Mouse (Mus musculus) A20 (cell line): ENCODE results near the gene Rad18.

Source experiments
- DNase-seq: peaks from one replicate; pipeline ENCODE4 v3.0.0-alpha.2; 2011; ENCODE audit warnings: low read depth, low spot score

Rad18 gene

GRCm38 (mm10) chr6:112684065-112684464 is 12.4 kb downstream of the Rad18 start:
- no peak for DNase-seq

- DNase-seq: no peak
These were observed 64.4 kb downstream of the Rad18 start for GRCm38 (mm10) chr6:112632071-112632470.

DNA sequence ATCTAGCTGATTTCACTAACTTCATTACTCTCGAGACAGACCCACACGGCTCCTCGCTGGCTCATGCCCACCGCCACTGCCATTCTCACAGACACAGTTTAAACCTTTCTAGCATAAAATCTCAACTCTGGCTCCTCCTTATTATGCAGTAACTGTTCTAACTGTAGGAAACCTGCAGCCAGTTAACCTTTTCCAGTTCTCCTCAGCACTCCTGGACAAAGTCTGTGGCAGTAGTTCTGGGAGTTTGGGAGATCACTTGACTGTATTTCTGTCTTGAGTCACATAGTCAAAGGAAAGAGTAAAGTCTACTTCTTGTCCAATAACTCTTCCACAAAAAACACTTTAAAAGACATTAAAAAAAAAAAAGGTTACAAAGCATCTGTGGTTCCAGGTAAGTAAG is 66.2 kb downstream of the Rad18 start:
- DNase-seq: no peak

DNA sequence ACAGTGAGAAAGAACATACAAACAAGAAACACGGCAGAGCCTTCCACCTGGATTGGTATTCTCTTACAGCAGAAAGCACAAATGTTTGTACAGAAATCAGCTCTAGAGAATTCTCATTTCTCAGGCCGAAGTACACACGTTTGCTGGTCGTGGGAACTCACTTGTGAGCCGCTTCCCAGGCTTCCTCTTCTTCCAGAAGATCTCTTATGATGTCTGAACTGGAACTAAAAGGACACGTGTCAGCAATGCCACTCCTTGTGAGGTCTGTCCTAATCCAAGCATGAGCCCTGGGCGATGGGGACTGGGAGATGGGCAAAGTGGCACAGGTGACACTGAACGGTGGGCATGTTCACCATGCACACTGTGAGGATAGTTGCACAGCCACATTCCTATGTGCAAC is 68.2 kb downstream of the Rad18 start:
- no peak for DNase-seq

GRCm38 (mm10) chr6:112622321-112622720 is 74.2 kb downstream of the Rad18 start:
- DNase-seq: no peak

GRCm38 (mm10) chr6:112620027-112620426 is 76.5 kb downstream of the Rad18 start:
- no peak for DNase-seq

DNA sequence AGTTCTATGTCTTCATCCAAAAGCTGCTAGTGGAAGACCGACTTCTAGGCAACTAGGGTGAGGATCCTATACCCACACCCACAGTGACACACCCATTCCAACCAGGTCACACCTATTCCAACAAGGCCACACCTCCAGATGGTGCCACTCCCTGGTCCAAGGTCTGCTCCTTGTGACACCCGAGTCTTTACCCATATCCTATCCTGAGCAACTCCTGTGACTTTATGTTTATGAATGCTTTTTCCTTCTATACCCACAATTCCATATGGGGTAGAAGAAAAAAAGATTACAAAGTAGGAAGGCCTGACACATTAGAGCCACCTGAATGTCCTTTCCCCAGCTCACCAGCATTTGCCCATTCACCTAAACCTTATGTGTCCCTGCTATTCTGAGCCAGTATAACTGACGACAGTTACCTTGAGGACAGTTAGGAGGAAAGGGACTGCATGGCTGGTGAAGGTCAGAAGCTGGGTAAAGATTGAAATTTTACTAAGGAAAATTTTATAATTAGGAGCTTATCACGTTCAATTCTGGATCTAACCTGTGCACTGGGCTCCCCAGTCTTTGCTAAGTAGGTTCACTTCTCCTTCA is 78.7 kb downstream of the Rad18 start:
- no peak for DNase-seq

GRCm38 (mm10) chr6:112609027-112609426 is 87.5 kb downstream of the Rad18 start:
- no peak for DNase-seq

DNA sequence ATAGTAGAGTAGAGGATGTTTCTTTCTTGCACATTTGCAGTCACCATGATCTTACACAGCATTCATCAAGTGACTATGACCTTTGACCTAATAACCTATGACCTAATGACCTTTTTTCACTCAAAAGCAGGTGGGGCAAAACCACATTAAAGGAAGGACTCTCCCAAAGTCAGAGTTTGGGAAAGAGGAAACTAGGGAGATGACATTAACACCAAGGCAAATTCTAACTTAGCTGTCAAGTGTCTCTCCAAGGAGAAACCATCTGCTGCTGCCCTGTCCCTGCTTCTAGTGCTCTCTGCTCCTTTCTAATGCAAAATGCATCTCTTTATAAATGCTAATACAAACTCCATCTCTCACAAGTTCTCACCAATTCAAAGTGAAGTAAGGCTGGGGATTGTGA is 92.6 kb downstream of the Rad18 start:
- DNase-seq: no peak

DNA sequence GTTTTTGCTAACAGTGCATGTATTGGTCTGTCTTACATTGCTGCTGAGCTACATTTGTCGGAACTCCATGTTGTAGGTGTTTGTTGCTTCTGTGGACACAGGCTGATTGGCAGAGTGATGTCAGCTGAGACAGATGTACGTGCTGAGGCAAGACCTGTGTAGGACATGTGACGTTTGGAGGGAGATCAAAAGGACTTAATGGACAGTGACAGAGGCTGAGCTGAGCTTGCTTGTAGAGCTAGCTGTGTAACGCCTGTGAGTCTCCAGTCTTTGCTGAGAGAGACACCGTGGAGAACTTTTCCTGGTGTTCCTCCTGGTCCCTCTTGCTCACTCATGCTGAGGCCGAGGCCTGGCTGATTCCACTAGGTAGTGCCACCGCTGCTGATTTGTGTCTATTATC is 101.5 kb downstream of the Rad18 start:
- DNase-seq: no peak

DNA sequence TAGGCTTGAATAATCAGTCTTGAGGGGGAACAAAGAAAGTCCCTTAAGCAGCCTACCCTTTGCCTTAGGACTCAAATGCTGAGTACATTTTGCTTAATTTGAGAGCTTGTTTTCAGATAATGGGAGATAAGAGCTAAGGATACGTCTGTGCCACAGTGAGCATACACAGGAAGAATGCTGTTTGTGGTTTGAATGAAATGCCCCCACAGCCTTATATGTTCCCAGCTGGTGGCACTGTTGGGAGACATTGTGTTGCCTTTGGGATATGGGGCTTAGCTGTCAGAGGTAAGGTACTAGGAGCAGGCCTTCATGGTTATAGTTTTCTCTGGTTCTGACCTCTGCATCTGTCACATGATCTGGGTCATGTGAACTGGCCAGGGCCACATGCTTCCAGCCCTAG is 108.6 kb downstream of the Rad18 start:
- no peak for DNase-seq

GRCm38 (mm10) chr6:112586999-112587398 is 109.5 kb downstream of the Rad18 start:
- no peak for DNase-seq

DNA sequence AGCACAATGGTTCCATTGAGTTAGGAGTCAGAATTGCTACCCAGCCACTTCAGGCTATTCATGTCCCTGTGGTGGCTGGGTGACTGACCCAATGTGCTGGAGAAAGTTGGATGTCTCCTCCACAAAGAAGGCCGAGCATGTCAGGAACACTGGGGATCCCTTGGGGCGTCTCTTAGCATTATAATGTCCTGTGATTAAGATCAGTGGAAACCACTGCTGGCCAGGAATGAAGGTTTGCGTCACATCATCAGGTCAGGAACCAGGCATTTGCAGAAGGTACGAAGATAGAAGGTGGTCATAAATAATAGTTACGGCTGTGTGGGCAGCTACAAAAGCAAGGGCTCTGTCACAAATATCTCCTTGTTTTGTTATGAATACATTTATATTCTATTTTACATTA is 111.5 kb downstream of the Rad18 start:
- no peak for DNase-seq

GRCm38 (mm10) chr6:112582022-112582421 is 114.5 kb downstream of the Rad18 start:
- no peak for DNase-seq

DNA sequence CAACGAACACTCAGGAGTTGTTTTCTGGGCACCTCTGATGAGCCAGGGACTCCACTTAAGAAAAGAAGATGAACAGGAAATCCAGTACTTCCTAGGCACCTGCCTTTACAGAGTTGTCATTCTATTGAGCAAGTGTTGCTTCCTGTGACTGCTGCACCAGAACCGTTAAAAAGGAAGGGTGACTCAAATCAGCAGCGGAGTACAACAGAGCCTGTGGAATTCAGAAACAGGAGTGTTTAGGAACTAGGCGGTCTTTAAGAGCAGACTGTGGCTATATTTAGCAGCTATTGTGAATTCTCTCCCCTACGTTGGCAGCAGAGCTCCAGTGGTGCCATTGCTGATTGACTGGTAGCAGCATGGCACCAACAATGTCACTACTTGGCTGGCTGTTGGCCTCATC is 119.3 kb downstream of the Rad18 start:
- no peak for DNase-seq

DNA sequence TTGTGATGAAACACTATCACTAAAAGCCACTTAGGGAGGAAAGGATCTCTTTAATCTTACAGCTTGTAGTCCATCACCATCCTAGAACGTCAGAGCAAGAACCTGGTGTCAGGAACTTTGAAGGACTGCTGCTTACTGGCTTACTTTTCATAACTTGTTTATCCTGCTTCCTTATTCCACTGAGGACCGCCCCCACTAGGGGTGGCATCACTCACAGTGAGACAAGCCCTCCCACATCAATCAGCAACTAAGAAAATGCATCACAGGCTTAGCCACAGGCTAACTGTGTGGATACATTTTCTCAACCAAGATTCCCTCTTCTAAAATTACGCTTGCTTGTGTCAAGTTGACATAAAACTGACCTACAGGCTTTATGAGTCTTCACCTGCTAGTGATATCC is 121.9 kb downstream of the Rad18 start:
- no peak for DNase-seq

GRCm38 (mm10) chr6:112570413-112570812 is 126.1 kb downstream of the Rad18 start:
- no peak for DNase-seq
